Mouse (Mus musculus) testis, adult 10 weeks (tissue): Measurements from ENCODE around the gene Gdpd4. TPM values are rescaled to one million over a fixed set of nuclear protein-coding genes. Genes with fewer than 3 reads are reported as not detected.

Experiments
- polyA plus RNA-seq: library from polyadenylated mRNA; stranded (reverse); fragments of 350-450 nt; fragmentation: Illumina TruSeq; extraction: RNeasy Lipid Tissue Mini Kit (QIAGEN cat#74804); gene quantifications from one replicate; pipeline ENCODE4 v1.2.3, GENCODE M21; 2014; ENCODE audit warnings: low read depth, low replicate concordance

Gdpd4 gene
- polyA plus RNA-seq, result 48.9 TPM

DNA sequence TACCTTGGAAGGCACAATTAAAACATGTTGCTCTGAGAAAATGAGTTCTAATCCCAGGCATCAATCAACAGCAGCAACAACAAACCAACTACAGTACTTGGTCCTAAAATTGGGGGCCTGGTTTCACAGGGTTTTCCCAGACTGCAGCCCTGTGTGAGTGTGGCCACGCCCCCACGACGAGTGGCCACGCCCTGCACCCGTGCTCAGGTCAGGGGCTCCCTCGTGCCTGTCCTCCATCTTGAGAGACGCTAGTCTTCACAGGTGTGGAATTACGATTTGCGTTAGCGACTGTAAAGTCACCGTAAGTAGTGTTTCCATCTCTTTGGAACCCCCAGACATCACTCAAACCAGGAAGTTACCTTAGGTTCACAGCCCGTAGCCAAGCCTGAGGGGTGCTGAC lies at the start of gene Gdpd4:
Gene Gdpd4 (plus strand): TSS at position 214 of the 400 bp plus-strand sequence.

Other genes starting within 250 kb of the Gdpd4 start
- 57.2 TPM for gene Clns1a, start 223.3 kb upstream of the Gdpd4 start, polyA plus RNA-seq
- gene Aqp11, start 181.7 kb upstream of the Gdpd4 start, polyA plus RNA-seq, result 685 TPM
- 14.0 TPM for gene Pak1, start 131.4 kb upstream of the Gdpd4 start, polyA plus RNA-seq
- 17.4 TPM for gene Myo7a, start 199.6 kb downstream of the Gdpd4 start, polyA plus RNA-seq
- not detected for gene Omp, start 225.5 kb downstream of the Gdpd4 start, polyA plus RNA-seq